Mouse (Mus musculus): Measurements from ENCODE around the gene Olfr90.

- TF ChIP-seq POLR2A (IDR thresholded peaks at IDR 0.05; ENCODE audit: borderline replicate concordance, low read depth, low read length) = no peak
- TF ChIP-seq CTCF (IDR thresholded peaks at IDR 0.05; ENCODE audit: low read depth, low read length) = no peak
Observed at GRCm38 (mm10) chr17:37119988-37120387, 31.7 kb upstream of the Olfr90 start, which contains the start of gene Olfr92.
